Mouse (Mus musculus) cortical plate, adult 2 months (tissue): ENCODE results near the gene Orai2.

Experiments
- CTCF ChIP-seq: fragments of 200-500 bp; IDR thresholded peaks from 2 replicates; pipeline ENCODE4 v1.5.1; 2011; ENCODE audit warnings: mild to moderate bottlenecking, control low read depth, low read length; ENCODE audit not compliant: insufficient read depth; ENCODE audit errors: extremely low read depth
- POLR2A ChIP-seq: fragments of 200-500 bp; IDR thresholded peaks from 2 replicates; pipeline ENCODE4 v1.6.1; 2011; ENCODE audit warnings: mild to moderate bottlenecking, low read length, control low read depth; ENCODE audit not compliant: insufficient read depth; ENCODE audit errors: extremely low read depth

GRCm38 (mm10) chr5:136108486-136108885 lies 62.0 kb downstream of the Orai2 start:
- TF ChIP-seq CTCF (no peak), POLR2A (no peak)
